Mouse (Mus musculus) kidney, postnatal 10 days (tissue): ENCODE measurements at regions not wholly inside any gene's neighbourhood (a gene's known extent, or its start where the extent isn't known, plus 50 kb on each side); places are given as distances from the start of the nearest gene placed in this dataset.

Experiments used
- DNase-seq: peaks from one replicate; pipeline ENCODE4 v3.0.0; 2021; ENCODE audit warnings: mixed read lengths

- DNase-seq, result no peak
Observed at GRCm38 (mm10) chr11:6785471-6785870, 52.0 kb downstream of the Gm11983 start.

DNA sequence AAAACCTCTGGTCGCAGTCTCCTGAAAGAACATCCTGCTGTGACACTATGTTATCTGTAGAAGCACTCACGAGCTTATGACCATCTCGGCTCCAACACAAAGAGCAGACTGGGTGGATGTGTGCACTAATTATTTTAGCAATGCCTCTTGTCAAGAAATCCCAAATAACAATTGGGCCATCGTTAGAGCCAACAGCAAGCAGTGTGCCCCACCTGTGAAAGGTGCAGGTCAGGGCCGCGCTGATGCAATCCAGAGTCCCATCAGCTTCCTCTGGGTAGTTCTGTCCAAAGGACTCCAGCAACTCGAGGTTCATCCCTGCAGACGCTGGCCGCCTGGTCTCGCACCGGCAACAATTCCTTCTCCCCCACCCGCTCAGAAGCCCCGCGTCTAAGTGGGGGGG is 54.6 kb downstream of the Gm11983 start:
- DNase-seq, result no peak

GRCm38 (mm10) chr11:6779752-6780151 is 57.7 kb downstream of the Gm11983 start:
- no peak for DNase-seq

DNA sequence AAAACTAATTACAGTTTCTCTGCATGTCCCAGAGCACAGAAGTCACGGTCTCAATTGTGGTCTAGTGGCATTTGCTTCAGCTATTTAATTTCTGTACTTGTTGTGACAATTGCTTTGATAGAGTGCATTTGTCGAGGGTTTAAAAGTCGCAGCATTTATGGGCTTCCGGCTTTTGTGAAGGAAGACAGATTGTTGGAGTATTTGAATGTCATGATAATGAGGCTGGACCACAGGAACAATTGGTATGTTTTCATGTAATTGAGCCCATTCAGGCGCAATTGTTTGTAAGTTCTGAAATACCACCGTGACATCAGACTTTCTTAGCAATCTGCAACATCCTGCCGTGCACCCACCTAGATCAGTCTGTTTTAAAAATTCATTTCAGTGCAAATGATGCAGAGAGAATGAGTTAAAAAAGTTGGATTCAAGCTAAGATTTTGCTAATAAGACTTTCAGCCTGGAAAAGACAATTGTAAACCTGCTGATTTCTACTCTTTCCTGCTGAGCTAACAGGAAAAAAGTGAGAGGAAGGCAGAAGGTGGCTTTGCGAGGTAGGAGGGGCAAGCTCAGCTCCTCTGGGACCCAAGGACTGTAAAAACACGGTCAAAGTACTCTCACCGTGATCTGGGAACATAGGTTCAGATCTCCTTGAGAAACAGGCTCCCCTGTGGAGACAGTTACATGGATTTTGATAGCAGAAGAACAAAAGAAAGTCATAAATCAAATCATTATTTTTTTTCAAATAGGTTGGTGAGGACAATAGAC is 58.7 kb downstream of the Gm11983 start:
- no peak for DNase-seq

DNA sequence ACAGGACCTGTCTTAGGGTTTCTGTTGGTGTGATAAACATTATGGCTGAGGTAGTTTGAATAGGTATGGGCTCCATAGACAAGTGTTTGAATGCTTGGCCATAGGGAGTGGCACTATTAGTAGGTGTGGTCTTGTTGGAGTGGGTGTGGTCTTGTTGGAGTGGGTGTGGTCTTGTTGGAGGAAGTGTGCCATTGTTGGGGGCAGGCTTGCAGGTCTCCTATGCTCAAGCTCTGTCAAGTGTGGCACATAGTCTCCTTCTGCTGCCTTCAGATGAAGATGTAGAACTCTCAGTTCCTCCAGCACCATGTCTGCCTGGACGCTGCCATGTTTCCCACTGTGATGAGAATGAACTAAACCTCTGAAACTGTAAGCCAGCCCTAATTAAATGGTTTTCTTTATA is 59.9 kb downstream of the Gm11983 start:
- no peak for DNase-seq

GRCm38 (mm10) chr11:6774656-6775055 is 62.8 kb downstream of the Gm11983 start:
- DNase-seq, result peak; percentile 29

- DNase-seq, result peak; percentile 8
Observed at GRCm38 (mm10) chr11:6773951-6774350, 63.5 kb downstream of the Gm11983 start.

- DNase-seq, result no peak
Observed at GRCm38 (mm10) chr11:6773364-6773763, 64.1 kb downstream of the Gm11983 start.

DNA sequence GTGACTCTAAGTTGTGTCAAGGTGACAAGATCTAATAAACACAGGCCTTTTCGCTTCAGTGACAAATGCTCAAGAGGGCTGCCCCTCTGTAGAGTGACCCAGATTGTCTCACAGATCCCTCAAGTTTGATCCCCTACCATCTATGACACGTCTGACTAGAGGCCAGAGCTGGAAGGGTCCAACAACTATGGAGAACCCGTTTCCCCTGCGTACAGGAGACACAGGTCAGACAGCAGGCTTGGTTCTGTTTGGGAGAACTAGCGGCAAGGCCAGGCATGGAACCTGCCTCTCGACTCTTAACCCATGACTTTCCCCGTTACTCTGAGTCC is 68.1 kb downstream of the Gm11983 start:
- no peak for DNase-seq

DNA sequence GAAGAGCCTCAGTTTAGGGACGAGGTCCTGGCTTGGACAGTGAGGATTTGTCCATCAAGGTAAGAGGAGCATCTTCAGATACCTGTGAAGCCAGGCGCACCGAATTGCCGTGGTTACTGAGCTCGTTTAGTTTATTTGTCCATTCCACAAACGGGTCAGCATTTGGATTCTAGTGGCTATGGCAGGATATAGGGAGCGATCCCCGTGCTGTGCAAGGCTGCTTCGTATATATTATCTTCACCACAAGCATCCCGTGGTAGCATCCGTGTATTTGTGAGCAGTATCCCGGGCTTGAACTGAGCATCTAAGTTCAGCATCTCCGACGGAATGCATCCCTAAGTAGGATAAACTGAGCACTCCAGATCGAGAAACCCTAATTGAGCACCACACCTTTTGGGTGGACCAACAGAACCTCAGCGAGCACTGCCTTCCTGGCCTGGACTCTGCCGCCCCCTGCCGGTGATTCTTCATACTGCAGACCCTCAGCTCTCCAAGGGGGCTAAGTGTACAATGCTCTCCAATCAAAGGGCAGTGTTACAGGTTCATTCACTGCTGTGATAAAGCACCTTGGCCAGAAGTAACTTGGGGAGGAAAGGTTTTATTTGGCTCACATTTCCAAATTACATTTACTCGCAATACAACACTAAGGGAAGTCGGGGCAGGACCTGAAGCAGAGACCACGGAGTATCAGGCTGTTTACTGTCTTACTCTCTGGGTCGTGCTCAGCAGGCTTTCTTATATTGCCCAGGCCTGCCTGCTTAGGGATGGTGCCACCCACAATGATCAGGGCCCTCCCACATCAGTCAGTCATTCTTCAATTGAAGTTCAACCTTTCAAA is 68.6 kb downstream of the Gm11983 start:
- DNase-seq, result peak; percentile 88

GRCm38 (mm10) chr11:6766725-6767124 is 70.7 kb downstream of the Gm11983 start:
- no peak for DNase-seq

DNA sequence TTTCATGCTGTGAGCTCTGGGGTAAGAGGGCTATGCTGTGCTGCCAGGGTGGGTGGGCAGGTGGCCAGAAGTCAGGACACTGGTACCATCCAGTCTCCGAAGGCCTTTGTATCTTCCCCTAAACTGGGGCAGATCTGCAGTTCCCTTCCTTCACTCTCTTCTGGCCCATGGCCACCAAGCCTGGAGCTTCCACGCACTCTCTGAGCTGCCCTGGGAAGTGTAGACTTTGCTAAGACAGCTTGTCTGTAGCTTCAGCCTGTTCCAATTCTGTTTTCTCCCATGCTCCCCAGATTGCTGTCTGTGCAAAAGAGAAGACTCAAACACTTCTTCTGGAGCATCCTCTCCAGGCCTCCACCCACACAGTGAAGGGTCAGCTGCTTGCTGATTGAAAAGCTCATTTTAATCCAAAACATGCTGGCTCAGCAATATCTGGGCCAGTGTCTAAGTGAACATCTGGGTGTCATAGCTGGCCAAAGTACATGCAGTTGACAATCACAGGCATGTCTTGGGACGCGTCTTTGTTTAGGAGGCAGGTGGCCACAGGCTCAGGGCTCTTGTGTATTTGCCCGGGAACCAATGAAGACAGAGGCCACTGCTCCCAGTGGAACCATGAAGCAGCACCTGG is 72.0 kb downstream of the Gm11983 start:
- DNase-seq, result no peak

DNA sequence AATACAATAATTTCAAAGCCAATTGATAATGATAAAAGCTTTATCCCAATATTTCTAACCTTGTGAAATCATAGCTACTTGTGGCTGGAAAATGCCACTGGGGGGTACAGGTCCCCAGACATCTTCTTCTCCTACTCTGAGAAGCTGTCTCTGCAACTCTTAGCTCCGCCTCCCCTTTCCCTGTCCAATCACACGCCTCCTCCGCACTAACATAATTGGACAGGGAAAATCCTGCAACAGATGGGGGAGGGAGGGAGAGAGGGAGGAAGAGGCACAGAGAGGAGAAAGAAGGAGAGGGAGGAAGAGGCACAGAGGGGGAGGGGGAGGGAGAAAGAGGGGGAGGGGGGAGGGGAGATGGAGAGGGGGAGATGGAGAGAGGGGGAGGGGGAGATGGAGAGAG is 73.3 kb downstream of the Gm11983 start:
- no peak for DNase-seq

DNA sequence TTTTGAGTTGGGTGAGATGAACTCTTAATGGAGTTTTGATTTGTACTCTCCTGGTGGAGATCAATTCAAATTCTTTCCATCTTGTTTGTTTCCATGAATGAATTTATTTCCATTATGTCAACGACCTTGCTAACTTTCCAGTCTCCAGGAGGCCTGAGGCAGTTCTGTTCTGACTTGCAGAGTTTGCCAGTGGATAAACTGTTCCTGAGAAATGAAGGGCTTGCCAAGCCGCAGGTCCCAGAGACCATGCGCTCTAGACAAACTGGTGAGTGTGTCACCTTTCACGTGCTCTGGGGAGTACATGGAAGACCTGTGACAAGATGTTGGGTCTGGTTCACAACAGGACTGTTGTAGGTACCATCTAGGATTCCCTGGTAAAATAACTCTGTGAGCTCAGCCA is 74.5 kb downstream of the Gm11983 start:
- DNase-seq, result no peak

- no peak for DNase-seq
Observed at GRCm38 (mm10) chr11:6761876-6762628, 75.4 kb downstream of the Gm11983 start.

DNA sequence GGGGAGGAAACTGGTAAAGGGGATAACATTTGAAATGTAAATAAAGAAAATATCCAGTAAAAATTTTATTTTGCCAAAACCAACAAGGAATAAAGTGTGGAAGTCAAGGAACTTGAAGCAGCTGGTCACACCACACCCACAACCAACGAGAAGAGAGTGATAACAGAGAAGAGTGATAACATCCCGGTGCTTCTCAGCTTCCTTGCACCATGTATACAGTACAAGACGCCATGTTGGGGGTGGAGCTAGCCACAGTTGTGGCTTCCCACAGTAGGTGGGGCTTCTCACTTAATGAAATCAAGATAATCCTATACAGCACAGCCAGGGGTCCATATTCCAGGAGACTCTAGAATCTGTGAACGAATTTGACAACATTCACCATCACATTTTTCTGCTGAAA is 77.9 kb downstream of the Gm11983 start:
- no peak for DNase-seq

- no peak for DNase-seq
Observed at GRCm38 (mm10) chr11:6739439-6739838, 81.1 kb downstream of the Ramp3 start.

GRCm38 (mm10) chr11:6738581-6738980 is 80.3 kb downstream of the Ramp3 start:
- DNase-seq, result no peak

- DNase-seq, result no peak
Observed at GRCm38 (mm10) chr11:6738163-6738562, 79.8 kb downstream of the Ramp3 start.

GRCm38 (mm10) chr11:6734746-6735430 is 76.6 kb downstream of the Ramp3 start:
- no peak for DNase-seq

DNA sequence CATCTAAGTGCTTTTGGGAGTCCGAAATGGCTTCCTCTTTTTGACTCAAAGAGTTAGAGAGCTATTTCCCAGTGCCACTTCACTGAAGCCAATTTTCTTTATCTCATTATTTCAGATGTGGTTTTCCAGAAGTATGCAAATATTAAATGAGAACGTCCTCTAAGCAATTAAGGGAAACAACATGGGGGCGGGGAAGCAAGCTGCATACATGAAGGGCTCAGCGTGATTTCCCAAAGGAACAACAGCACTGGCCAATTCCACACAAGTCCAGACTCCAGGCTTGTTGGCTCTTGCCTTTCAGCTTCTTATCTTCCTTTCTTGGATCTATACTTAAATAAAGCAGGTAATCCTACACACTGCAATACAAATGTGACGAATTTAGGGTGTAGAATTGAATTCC is 73.2 kb downstream of the Ramp3 start:
- DNase-seq, result no peak
